Mouse (Mus musculus): ENCODE data around the gene Kansl1l.

DNA sequence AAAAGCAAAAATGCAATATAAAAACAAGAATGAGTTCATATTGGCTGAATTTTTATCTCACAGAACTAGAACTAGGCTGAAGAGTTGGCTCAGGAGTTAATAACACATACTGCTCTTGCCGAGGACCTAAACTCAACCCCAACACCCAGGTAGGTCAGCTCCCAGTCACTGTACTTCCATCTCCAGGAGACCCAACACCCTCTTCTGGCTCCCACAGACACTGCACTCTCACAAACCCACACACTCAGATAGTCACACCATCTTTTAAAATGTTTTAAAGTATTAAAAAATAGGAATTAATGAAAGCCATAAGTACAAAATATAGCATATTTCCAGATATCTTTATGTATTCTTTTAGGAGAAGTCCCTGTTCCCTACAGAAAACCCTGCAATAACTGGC is 4.2 kb downstream of the Kansl1l start:
- no peak for TF ChIP-seq GABPA (IDR thresholded peaks at IDR 0.05; ENCODE audit: low read depth, low read length)
- no peak for TF ChIP-seq BHLHE40 (IDR thresholded peaks at IDR 0.05; ENCODE audit: borderline replicate concordance, low read depth, low read length)
- TF ChIP-seq GATA1 (IDR thresholded peaks at IDR 0.05; ENCODE audit: low read depth, low read length), result no peak
- TF ChIP-seq CTCF (IDR thresholded peaks at IDR 0.05 in 2 of 3, conservative IDR thresholded peaks at IDR 0.05 in 1 of 3; ENCODE audit: control insufficient read depth in 1 of 3, insufficient read depth in 1 of 3, low read depth in 2 of 3, low read length in 3 of 3, poor library complexity in 1 of 3, severe bottlenecking in 1 of 3), result no peak; a peak in 1 of 6 replicates

All from MEL (cell line).